Mouse (Mus musculus) naive thymus-derived CD4-positive, alpha-beta T cell, adult 2 months (primary cell): ENCODE measurements around the gene Slc30a5.
"Not testable (repeated sequence)": the region's sequence is repeated elsewhere in the genome, so short reads cannot be mapped to it uniquely, and the experiment has no call there.

Experiments used
- DNase-seq: peaks from one replicate; pipeline ENCODE4 v3.0.0-alpha.2; 2011; ENCODE audit warnings: low read depth

Slc30a5 gene

GRCm38 (mm10) chr13:100832741-100833639 lies at the start of gene Slc30a5:
Slc30a5 (minus strand) TSS chr13:100833427.
- DNase-seq: peak; percentile 100

DNA sequence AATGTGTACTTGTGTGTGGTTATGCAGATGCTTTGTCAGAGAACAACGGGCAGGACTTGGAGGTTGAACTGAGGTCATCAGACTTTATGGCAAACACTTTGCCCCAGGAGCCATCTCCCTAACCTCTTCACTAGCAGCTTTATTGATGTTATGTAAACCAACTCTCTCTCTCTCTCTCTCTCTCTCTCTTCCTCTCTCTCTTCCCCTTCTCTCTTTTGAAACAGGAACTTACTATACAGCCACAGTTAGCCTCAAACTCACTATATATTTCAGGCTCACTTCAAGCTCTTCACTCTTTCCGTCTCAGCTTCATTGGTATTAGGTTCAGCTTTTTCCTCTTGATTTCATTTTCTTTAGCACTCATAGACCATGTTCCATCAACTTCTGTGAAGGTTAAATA lies 48.7 kb upstream of the Slc30a5 start:
- no peak for DNase-seq

- DNase-seq: no peak
Observed at GRCm38 (mm10) chr13:100879806-100880205, 46.6 kb upstream of the Slc30a5 start.

GRCm38 (mm10) chr13:100879326-100879725 lies 46.1 kb upstream of the Slc30a5 start:
- DNase-seq: no peak

DNA sequence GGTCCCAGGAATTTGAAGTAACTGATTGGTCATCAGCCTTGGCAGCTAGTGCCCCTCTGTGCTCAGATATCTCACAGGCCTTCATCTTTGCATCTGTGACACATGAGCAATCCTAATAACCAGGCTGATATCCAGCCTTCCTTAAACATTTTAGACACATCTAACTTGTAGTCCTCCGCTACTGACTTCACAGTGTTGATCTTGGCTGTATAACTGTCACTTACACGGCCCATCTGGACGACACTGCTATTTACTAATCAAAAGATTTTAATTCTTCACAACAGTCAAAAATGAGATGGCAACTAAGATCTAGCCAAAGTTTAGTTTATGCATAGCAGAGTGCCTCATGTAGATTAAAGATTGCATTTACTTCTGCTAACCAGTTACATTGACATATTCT lies 45.0 kb upstream of the Slc30a5 start:
- no peak for DNase-seq

DNA sequence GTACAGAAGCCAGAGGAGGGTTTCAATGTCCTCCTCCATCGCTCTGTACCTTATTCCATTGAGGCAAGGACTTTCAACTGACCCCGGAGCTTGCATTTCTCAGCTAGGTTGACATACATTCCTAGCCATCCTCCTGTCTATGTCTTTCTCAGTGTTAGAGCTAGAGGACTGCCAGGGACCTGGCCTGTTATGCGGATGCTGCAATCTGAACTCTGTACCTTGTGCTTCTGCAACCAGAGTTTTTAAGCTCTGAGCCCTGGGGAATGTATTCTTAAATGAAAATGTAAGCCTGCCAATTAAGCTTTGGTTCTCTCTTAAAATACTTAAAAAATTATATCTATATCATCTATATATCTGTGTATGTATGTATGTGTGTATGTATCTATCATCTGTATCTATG lies 44.5 kb upstream of the Slc30a5 start:
- no peak for DNase-seq

- DNase-seq: no peak
Observed at GRCm38 (mm10) chr13:100875103-100875502, 41.9 kb upstream of the Slc30a5 start.

- DNase-seq: no peak
Observed at GRCm38 (mm10) chr13:100874588-100874987, 41.4 kb upstream of the Slc30a5 start.

DNA sequence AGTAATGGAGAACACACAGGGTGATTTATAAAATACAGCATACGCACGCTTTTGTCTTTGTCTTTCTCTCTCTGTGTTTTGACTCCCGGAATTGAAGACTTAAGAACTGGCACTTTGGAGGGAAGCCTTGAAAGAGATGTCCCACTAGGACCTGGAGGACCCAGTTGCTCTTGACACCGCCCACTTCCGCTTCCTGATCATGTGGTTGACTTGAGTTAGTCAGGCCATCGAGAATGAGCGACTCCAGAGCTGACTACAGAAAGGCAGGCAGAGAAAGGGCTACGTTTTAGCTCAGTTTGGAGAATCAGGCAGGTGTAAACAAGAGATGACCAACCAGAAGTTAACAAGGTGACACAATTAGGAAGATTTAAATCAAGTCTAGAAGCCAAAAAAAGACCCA lies 40.3 kb upstream of the Slc30a5 start:
- DNase-seq: no peak

DNA sequence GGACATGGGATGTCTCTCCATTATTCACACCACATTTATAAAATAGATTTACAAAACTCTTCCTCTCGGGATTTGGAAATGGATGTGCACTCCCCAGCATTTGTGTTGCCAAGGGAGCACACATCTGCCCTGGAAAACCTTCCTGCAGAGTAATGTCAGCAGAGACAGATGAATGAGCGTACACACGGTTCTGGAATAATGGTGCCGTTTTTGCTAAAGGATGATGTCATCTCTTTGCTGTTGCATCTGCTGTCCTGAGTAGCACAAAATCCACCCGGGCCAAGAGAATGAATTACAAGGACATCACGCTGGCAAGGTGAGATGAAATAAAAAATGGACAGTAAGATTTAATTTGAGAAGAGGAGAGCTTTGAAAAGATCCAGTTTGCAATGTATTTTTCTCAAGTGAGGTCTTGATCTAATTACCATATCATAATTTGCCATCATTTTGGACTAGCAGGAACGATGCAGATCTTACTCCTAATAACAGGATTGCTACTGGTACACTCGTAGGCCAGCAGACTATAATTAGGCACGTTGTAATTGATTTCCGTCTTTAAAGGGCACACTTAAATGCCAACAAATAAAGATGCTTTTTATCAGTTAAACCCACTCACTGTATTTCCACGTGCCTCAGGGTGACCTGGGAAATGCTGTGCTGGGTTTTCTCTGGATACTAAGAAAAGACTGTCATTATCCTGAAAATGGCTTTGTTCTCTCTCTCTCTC lies 38.4 kb upstream of the Slc30a5 start:
- DNase-seq: no peak

DNA sequence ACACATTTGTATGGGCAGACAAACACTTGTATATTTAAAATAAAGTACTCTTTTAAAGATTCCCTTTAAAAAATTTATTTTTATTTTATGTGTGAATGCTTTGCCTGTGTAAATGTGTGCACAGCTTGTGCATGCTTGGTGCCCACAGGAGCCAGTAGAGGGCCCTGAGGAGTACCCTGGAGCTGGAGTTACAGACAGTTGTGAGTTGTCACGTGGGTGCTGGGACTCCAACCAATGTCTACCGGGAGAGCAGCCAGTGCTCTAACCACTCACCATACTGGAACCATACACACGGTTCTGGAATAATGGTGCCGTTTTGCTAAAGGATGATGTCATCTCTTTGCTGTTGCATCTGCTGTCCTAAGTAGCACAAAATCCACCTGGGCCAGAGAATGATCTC lies 36.6 kb upstream of the Slc30a5 start:
- no peak for DNase-seq

DNA sequence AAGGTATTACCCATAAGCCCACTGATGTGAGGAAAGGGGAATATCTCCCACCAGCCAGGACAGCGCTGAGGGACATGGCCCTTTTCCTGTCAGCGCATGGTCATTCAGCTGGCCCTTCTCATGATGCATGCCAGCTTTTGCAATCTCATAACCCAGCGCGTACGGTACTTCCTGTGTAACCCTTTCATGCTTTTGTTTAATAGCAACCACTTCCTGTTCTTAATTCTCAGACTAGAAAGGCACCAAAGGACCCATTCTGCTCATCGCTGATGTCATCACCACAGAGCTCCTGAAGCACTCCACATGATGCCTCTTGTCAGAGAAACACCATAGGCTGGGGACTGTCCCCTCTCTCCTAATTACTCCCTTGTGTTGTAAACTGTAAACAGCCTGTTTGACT lies 33.1 kb upstream of the Slc30a5 start:
- DNase-seq: peak; percentile 81

- peak; percentile 16 for DNase-seq
Observed at GRCm38 (mm10) chr13:100865744-100866143, 32.5 kb upstream of the Slc30a5 start.

DNA sequence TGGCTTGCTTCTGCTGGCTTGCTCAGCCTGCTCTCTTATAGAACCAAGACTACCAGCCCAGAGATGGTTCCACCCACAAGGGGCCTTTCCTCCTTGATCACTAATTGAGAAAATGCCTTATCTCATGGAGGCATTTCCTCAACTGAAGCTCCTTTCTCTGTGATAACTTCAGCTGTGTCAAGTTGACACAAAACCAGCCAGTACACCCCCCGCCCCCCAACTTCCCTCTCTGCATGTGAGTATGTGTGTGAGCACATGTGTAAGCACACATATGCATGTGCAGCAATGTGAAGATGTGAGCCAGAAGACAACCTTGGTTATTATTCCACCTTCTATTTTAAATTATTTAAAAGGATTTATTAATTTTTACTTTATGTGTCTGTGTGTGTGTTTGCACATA lies 30.7 kb upstream of the Slc30a5 start:
- not testable (repeated sequence) for DNase-seq

DNA sequence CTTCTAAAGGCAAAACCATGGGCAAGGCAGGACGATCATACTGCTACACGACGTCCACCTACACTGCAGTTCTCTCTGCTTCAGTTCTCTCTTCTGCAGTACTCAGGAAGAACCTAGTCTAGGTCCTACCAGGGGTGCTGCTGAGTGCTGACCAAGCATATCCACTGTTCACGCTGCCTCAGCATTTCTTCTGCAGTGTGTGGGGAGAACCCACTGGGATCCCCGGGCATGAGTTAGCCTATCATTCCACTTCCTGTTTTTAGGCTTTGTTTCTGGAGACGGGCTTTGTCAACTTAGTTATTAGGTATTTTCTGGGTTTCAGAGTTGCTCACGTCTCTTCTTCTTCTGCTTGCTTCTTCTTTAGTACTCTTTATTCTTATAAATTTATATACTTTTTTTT lies 25.9 kb upstream of the Slc30a5 start:
- no peak for DNase-seq

DNA sequence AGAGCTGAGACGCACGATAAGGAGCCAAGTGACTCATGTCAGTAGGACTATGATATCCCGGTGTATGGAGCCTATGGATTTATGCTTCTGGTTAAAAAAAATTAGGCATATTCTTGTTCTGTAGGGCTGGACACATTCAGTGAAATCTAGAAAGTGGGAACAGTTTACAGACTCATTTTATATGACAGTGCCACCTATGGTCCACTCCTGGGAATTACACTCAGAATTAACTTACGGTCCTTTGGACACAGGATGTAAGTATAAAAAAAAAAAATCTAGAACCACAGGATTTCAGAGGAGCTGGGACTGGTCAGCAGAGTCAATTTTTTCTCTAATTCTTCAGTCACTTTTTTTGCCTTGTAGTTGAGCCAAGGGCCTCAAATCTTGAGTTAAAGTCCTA lies 20.9 kb upstream of the Slc30a5 start:
- peak; percentile 76 for DNase-seq

DNA sequence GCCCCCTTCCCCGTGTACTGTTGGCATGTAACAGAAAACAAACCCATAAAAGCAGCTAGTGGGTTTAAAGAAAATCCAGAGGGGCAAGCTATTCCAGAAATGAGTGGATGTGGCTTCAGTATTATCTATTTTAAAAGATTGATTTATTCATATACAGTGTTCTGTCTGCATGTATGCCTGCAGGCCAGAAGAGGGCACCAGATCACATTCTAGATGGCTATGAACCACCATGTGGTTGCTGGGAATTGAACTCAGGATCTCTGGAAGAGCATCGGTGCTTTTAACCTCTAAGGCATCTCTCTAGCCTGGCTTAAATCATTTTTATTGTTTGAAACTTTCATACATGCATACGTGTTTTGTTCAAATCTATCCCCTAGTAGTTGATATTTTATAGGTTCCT lies 19.9 kb upstream of the Slc30a5 start:
- DNase-seq: peak; percentile 15

DNA sequence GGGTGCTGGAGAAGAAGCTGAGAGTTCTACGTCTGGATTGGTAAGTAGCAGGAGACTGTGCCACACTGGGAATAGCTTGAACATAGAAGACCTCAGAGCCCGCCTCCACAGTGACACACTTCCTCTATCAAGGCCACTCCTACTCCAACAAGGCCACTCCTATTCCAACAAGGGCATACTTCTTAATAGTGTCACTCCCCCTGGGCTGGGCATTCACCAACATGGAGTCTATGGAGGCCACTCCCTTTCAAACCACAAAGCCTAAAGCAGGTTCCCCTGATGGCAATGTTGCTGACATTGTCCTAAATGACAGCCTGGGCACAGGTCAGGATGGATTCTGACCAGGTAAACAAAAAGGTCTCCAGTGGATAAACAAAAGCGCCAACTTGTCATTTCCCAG lies 15.9 kb upstream of the Slc30a5 start:
- DNase-seq: no peak

GRCm38 (mm10) chr13:100846891-100847579 lies 13.8 kb upstream of the Slc30a5 start:
- no peak for DNase-seq

GRCm38 (mm10) chr13:100846254-100846653 lies 13.0 kb upstream of the Slc30a5 start:
- DNase-seq: no peak

GRCm38 (mm10) chr13:100843944-100844343 lies 10.7 kb upstream of the Slc30a5 start:
- no peak for DNase-seq

- DNase-seq: no peak
Observed at GRCm38 (mm10) chr13:100843016-100843725, 9.9 kb upstream of the Slc30a5 start.
